Mouse (Mus musculus) liver, adult (tissue): ENCODE results near the gene Vegfa.

Source experiments
- GATA4 ChIP-seq: IDR thresholded peaks from 2 replicates; pipeline ENCODE4 v1.6.1; 2014; ENCODE audit warnings: mild to moderate bottlenecking, low read length; ENCODE audit not compliant: insufficient replicate concordance

Vegfa gene

DNA sequence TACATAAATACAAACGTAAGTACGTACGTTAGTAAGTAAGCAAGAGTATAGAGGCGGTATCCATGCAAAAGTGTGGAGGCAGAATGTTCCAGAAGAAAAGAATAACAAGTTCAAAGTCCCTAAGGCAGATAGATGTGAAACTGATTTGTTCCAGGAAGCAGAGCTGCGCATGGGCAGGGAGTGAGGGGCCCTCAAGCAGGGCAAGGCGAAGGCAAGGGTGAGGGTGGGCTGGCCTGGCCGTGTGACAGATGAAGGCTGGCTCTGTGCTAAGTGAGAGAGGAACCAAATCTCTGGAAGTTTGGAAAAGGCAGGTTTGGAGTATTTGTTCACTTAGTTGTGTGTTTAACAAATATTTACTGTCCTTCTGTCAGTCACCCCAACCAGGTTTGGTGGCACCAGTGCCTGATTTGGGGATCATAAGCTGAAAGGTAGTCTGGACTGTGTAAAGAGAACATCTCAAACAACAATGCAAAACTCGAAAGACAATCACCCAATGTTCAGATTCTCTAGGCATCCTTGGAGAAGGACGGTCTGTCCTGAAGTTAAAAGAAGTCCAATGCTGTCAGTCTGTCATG lies 32.7 kb downstream of the Vegfa start:
- TF ChIP-seq GATA4 = no peak

GRCm38 (mm10) chr17:45998363-45998762 lies 33.8 kb downstream of the Vegfa start:
- no peak for TF ChIP-seq GATA4

DNA sequence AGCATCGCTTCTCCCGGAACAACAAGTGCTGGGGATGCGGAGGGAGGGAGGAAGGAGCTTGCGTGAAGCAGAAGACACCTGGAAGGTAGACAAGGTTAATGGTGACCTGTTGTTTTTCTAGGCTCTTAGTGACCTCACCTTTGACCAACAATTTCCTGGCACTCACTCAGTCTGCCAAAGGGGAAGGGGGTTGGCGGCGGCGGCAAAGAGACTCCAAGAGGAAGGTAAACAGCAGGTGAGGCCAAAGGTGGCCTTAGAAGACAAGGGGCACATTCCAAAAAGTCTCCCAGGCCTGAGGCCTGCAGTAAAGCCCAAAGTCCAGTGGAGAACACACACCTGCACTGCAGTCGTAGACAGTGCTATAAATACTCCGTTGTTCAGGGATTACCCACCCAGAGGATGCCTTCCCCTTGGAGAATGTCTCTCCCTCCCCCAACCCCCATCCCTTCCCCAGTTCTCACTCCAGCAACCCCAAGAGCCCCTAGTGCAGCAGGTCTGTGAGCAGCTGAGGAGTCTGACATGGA lies 35.2 kb downstream of the Vegfa start:
- no peak for TF ChIP-seq GATA4

GRCm38 (mm10) chr17:45994281-45994817 lies 37.8 kb downstream of the Vegfa start:
- peak; percentile 9; the same call in 1 of the 2 replicates for TF ChIP-seq GATA4

DNA sequence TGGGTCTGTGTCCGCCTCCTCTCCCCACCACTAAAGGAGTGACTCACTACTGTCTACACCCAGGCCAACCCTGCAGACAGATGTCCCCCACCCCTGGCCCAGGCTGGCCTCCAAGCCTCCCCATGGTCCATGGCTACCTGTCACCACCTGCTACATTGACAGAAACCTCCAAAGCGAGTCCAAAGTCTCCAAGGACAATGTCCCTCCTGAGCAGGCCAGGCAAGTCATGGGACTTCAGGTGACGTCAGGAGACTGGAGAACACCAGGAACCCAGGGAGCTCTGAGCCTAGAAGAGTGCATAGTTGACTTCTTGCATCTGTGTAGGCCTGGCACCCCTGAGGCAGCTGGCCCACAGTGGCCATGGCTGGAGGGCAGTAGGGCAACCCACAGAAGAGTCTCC lies 45.3 kb downstream of the Vegfa start:
- no peak for TF ChIP-seq GATA4

DNA sequence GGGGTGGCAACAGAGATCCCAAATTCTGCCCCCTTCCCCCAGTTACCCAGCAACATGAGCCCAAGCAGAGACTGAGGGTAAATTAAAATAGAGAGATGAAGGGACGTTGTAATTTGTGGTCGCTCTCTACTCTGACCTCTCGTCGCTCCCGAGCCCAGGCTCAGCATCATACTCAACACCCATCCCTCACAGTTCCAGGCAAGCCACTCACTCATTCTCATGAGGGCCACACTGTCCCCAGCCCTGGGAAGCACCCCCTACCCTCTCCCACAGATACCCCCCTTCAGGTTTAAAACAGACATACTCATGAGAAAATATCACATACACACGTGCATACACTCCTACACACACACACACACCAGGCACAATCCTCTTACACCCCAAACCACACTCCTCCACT lies 45.8 kb downstream of the Vegfa start:
- no peak for TF ChIP-seq GATA4

DNA sequence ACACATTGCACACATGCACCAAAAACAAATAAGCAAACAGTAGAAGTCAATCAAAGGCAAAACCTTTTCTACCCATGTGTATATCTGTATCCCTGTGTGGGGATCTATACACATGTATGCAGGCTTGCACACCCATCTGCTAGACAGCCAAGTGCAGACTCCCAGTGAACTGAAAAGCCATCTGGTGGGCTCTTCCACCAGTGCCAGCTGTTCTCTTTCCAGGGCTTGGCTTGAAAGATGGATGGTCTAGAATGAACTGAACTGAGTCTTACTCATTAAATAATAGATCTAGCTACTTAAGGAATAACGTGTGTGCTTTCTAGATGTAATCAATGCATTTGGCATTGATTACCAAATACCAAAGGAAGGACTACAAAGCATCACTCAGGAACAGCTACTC lies 50.3 kb downstream of the Vegfa start:
- no peak for TF ChIP-seq GATA4

- TF ChIP-seq GATA4 = no peak
Observed at GRCm38 (mm10) chr17:45979025-45979805, 53.0 kb downstream of the Vegfa start.

DNA sequence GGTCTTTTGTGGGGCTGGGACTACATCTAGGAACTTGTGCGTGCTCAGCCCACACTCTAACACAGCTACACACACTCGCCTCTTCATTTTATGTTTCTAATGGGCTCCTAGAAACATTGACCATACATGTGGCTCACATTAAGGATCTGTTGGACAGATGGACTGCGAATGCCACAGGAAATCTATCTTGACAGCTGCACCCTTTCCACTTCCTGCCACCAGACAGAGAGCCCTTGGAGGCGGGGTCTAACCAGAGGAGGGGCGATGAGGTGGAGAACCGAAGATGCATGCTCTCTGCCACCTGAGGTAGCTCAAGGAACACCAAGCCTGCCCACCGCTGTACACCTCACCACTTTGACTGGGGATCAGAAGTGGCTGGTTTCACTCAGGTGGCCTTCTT lies 57.7 kb downstream of the Vegfa start:
- no peak for TF ChIP-seq GATA4

DNA sequence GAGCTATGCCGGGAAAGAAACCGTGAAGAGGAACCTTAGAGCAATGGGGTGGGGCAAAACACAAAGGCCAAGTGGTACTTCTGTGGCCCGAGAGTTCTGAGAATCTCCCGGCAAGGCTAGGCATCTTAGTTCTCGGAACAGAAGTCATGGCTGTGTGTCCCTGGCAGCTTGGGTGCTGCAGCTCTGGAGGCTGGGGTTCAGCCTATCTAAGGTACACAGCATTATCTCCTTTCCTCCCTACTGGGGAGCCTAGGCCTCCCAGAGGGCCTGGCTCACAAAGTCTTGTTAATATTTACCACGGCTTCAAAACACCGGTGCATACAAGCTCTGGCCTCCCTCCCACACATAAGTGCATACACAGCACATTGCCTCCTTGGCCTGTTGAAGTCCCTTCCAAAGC lies 59.0 kb downstream of the Vegfa start:
- peak; percentile 86; the same call in 1 of the 2 replicates for TF ChIP-seq GATA4

GRCm38 (mm10) chr17:45972405-45972804 lies 59.8 kb downstream of the Vegfa start:
- TF ChIP-seq GATA4 = no peak

DNA sequence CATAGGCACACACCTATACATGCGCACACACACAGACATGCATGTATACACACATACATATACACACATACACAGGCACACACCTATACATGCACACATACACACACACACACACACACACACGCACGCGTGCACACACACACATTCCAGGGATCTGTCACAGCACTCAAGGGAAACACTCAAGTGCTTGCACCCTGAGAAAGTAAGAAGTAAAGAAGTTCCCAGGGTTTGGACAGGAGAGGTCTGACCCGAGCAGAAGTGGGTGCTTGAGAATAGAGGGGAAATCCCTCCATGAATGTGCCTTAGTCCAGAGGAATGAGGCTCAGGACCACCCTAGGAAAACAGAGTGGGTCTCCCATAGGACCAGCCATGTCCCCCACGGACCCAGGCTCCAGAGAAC lies 60.4 kb downstream of the Vegfa start:
- no peak for TF ChIP-seq GATA4

DNA sequence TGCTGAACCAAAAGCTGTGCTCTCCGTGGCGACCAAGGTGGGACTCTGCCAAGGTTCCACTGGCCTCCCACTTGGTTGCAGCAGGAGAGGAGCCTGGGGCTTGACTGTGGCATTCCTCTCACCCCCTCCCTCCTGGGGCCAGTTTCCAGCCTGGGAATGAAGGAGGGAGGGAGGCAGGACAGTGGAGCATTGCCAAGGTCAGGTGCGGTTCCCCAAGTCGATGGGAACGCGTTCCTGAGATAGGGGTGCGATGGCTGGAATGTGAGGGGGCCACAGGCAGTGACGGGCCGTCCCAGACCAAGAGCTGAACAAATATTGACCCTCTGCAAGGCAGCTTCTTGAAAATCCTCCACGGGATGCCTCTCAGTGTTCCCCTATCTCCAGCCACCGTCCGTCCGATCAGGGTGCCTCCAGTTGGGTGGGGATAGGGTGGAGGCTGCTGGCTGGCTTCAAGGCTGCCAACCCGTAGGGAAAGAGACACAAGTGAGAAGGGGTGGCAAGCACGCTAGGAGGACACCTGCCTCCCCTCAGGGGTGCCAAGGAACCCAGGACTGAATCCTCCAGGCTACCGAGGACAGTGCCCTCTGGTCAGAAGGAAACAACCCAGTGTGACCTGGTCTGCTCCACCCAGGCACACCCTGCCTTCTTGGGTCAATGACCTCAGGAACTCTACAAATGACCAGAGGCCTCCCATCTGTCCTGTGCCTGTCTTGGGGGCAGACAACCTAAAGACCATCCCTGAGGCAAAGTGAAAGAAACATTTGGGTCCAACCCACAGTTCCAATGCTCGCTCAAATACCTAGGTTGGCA lies 61.2 kb downstream of the Vegfa start:
- no peak for TF ChIP-seq GATA4

GRCm38 (mm10) chr17:45969596-45969995 lies 62.6 kb downstream of the Vegfa start:
- no peak for TF ChIP-seq GATA4

DNA sequence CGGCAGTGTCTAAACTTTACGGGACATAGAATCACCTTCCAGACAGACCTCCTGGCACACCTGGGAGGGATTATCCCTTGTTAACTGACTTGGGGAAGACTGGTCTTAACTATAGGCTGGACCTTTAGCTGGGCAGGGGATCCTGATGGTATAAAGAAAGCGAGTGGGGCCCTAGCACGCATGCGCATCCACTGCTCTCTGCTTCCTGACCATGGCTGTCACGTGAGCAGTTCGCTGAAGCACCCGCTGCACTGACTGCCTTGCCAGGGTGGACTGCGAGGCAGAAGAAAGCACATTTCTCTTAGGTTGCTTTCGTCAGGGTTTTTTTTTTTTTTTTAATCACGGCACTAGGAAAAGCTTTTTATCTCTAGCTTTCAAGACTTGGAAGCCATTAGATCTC lies 63.8 kb downstream of the Vegfa start:
- TF ChIP-seq GATA4 = no peak
